Mouse (Mus musculus): ENCODE measurements around the gene Tstd2.

The Tstd2 gene

GRCm38 (mm10) chr4:46138287-46139222, at the start of gene Tstd2, which contains the start of gene Ncbp1:
TSS of gene Tstd2 (minus strand) at chr4:46138694.
TSS of gene Ncbp1 (plus strand) at chr4:46138613.
- peak; percentile 96 for DNase-seq (ENCODE audit: low read depth, low spot score)

- DNase-seq (ENCODE audit: low read depth, low spot score), result no peak
Observed at GRCm38 (mm10) chr4:46186466-46186865, 48.0 kb upstream of the Tstd2 start.

GRCm38 (mm10) chr4:46185890-46186289, 47.4 kb upstream of the Tstd2 start:
- no peak for DNase-seq (ENCODE audit: low read depth, low spot score)

GRCm38 (mm10) chr4:46185423-46185822, 46.9 kb upstream of the Tstd2 start:
- no peak for DNase-seq (ENCODE audit: low read depth, low spot score)

- no peak for DNase-seq (ENCODE audit: low read depth, low spot score)
Observed at GRCm38 (mm10) chr4:46182181-46182580, 43.7 kb upstream of the Tstd2 start.

- DNase-seq (ENCODE audit: low read depth, low spot score), result no peak
Observed at GRCm38 (mm10) chr4:46181168-46181567, 42.7 kb upstream of the Tstd2 start.

- DNase-seq (ENCODE audit: low read depth, low spot score), result no peak
Observed at GRCm38 (mm10) chr4:46177496-46177895, 39.0 kb upstream of the Tstd2 start.

GRCm38 (mm10) chr4:46177018-46177417, 38.5 kb upstream of the Tstd2 start:
- DNase-seq (ENCODE audit: low read depth, low spot score), result no peak

GRCm38 (mm10) chr4:46176313-46176712, 37.8 kb upstream of the Tstd2 start:
- DNase-seq (ENCODE audit: low read depth, low spot score), result peak; percentile 24

- no peak for DNase-seq (ENCODE audit: low read depth, low spot score)
Observed at GRCm38 (mm10) chr4:46171761-46172160, 33.3 kb upstream of the Tstd2 start.

- no peak for DNase-seq (ENCODE audit: low read depth, low spot score)
Observed at GRCm38 (mm10) chr4:46165831-46166230, 27.3 kb upstream of the Tstd2 start.

- DNase-seq (ENCODE audit: low read depth, low spot score), result no peak
Observed at GRCm38 (mm10) chr4:46164027-46164426, 25.5 kb upstream of the Tstd2 start.

GRCm38 (mm10) chr4:46151903-46152544, 13.5 kb upstream of the Tstd2 start:
- no peak for DNase-seq (ENCODE audit: low read depth, low spot score)

GRCm38 (mm10) chr4:46146881-46147280, 8.4 kb upstream of the Tstd2 start:
- no peak for DNase-seq (ENCODE audit: low read depth, low spot score)

- peak; percentile 51 for DNase-seq (ENCODE audit: low read depth, low spot score)
Observed at GRCm38 (mm10) chr4:46144323-46144722, 5.8 kb upstream of the Tstd2 start.

GRCm38 (mm10) chr4:46137629-46138286, 736 bp downstream of the Tstd2 start:
- DNase-seq (ENCODE audit: low read depth, low spot score), result no peak

GRCm38 (mm10) chr4:46131791-46132190, 6.7 kb downstream of the Tstd2 start:
- DNase-seq (ENCODE audit: low read depth, low spot score), result no peak

GRCm38 (mm10) chr4:46130221-46130620, 8.3 kb downstream of the Tstd2 start:
- peak; percentile 53 for DNase-seq (ENCODE audit: low read depth, low spot score)

- DNase-seq (ENCODE audit: low read depth, low spot score), result no peak
Observed at GRCm38 (mm10) chr4:46129311-46130004, 9.0 kb downstream of the Tstd2 start.

GRCm38 (mm10) chr4:46126541-46126940, 12.0 kb downstream of the Tstd2 start:
- DNase-seq (ENCODE audit: low read depth, low spot score), result peak; percentile 60

- DNase-seq (ENCODE audit: low read depth, low spot score), result no peak
Observed at GRCm38 (mm10) chr4:46123358-46123757, 15.1 kb downstream of the Tstd2 start.

- no peak for DNase-seq (ENCODE audit: low read depth, low spot score)
Observed at GRCm38 (mm10) chr4:46120767-46121166, 17.7 kb downstream of the Tstd2 start.
